Mouse (Mus musculus): ENCODE results near the gene Simc1.

Gene Simc1

GRCm38 (mm10) chr13:54581385-54581784 lies 77.8 kb downstream of the Simc1 start:
- intact Hi-C loops (cut with DNase I) = no loop called here

GRCm38 (mm10) chr13:54582126-54582525 lies 78.5 kb downstream of the Simc1 start:
- intact Hi-C loops (cut with DNase I) = no loop called here

GRCm38 (mm10) chr13:54582860-54583259 lies 79.3 kb downstream of the Simc1 start:
- intact Hi-C loops (cut with DNase I) = no loop called here

DNA sequence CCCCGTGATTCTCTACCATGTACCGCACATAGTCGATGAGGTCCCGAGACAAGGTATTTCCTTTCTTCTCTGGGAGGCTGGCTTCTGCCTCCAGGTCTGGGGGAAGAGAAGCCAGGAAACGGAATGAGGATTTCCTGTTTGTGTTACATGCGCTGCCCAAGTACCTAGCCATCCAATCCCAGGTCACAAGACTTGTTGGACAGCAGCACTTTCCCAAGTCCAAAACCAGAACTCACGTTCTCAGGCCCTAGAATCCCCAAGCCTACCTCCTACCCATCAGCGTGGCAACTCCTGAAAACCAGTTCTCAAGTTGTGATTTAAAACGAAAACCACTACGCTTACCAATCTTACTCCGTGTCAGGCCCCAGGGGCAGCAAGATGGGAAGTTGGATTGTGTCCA lies 82.3 kb downstream of the Simc1 start:
- intact Hi-C loops (cut with DNase I) = no loop called here

DNA sequence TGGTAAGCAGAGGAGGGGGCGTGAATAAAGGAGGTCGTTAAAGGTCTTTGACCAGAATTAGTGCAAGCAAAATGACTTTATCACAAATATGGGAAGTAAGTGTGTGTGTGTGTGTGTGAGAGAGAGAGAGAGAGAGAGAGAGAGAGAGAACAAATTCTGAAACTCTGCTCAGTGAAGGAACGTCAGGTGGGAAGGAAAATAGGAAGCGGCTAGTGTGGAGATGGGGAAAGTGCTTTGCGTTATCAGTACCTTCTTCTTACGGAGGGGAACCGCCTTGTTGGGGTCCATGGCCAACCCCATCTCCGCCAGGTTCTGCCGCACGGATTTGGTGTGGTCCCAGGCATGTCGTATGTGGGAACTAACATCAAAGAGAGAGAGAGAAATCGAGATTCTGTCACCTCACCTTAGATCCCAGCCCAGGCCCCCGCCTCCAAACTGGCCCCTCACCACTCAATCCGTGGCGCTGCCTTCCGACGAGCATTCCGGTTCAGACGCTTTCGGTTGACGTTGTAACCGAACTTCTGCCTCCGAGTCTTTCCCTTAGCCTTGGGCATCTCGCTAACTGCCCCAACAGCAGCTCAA lies 85.9 kb downstream of the Simc1 start:
- intact Hi-C loops (cut with DNase I) = no loop called here

GRCm38 (mm10) chr13:54589996-54590951 lies 86.7 kb downstream of the Simc1 start, which contains the start of the genes Nop16 and Higd2a:
Nop16 (minus strand) TSS chr13:54590090.
Higd2a (plus strand) TSS chr13:54590207.
- intact Hi-C loops (cut with DNase I) = no loop called here

DNA sequence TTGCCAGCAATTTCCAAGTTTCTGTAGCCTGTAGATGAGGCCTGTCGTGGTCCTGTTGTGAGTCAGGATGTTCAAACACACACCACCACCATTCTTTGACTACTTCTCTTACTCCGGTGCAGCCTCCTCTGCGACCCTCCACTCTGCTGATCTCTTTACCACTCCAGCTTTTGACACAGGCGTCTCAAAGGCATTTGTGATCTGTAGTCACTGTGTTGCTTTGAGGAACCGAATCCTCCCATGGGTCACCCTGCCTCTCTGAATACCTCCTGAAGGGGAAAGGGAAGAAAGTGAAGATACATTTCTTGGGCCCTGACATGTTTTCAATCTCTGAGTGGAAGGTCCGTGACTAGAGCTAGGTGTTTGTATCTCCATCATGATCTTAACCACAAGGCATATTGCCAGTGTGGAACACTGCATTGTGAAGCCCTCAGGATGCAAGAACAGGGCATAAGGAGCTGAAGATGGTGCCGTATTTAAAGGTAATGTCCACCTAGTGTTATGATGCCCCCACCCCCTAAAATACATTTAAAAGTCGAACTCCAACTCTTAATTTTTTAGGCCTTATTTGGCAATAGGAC lies 88.3 kb downstream of the Simc1 start:
- intact Hi-C loops (cut with DNase I) = no loop called here

GRCm38 (mm10) chr13:54593617-54594016 lies 90.0 kb downstream of the Simc1 start:
- intact Hi-C loops (cut with DNase I) = no loop called here

DNA sequence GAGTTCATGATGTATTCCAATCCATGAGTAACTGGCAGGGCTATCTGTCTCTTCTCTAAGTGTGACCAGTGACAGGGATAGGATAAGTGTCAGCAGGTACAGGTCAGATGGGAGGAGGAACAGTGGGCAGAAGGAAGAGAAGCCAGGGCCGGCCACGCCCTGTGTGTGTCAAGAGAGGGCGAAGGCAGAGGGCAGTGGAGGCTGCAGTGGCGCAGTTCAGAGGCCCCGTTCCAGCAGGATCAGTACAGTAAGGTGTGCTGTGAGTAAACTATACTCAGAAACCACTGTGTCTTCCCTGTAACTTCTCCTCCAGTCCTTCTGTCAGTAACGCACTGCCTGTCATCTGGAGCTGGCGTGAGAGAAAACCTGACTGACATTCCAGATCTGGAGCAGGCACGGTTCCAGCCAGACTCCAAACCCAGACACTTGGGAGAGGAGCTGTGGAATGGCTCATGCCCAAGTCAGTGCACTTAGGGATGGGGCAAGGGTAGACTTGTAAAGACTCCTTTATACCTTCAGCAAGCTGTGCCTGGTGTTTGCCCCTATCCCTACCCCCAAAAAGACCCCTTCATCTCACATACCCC lies 92.6 kb downstream of the Simc1 start:
- intact Hi-C loops (cut with DNase I) = no loop called here

GRCm38 (mm10) chr13:54596870-54597269 lies 93.3 kb downstream of the Simc1 start:
- intact Hi-C loops (cut with DNase I) = no loop called here

DNA sequence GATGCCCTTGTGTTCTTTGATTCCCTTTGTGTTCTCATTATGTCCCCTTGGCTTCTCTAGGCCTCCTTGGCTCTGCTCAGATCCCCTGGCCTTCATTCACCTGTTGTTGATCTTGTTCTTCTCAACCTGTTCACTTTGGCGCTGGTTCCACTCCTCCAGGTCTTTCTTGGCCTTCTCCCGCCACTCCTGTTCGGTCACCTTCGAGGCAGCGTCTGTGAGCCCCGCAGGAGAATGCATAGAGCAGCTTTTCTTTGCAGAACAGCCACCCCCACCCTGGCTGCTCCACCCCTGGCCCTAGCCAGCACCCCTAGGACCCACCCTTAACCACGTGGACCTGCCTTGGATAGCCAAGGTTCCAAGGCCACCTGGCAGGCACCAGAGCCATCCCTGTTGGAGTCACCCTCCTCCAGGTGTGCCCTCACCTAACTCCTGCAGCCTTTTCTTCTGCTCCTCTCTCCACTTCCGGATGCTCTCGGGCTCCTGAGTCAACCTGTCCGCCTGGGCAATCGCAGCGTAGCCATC lies 95.1 kb downstream of the Simc1 start:
- intact Hi-C loops (cut with DNase I) = no loop called here

Small RNA genes lying within 50 kb of the gene (microRNA-seq; reads per million reads assigned to microRNA genes)
- gene Gm24195 = 0 reads per million in 2 experiments
